In the genomic region with DNA sequence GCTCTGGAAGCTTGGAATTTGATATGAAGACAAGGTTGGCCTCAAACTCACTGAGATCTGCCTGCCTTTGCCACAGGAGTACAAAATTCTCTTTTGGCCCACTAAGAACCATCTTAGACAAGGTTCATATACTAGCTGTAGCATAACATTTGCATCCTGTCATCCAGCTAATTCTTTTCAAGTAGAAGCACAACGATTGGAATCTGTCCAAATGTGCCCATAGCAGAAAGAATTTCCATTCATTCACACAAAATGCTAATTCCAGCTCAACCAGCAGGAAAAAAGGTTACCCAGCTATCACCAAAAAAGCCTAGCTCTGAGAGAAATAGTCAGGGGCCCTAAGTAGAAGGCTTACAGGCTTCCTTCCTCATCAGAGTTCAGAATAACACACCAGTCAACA, we compare ENCODE assay signal across 25 mouse cellular contexts. TPM values are rescaled to one million over a fixed set of nuclear protein-coding genes. Genes with fewer than 3 reads are reported as not detected.
DNase-seq lines count a peak whose midpoint lies in the region; ATAC-seq and TF ChIP-seq lines count a peak whose summit lies in the region.
"Had no signal": no experiment of that assay in that cellular context is flagged by ENCODE, and none has a peak within 500 bp of the region (broad histone marks: within the 10 kb centered on the region; RNA-seq: fewer than 3 reads in every experiment).

No protein-coding gene starts in this region.

- no peaks in the 10 kb centered on the region for H3K36me3 ChIP-seq in embryonic facial prominence, embryonic 14.5 days (ENCODE audit: control insufficient read depth, insufficient read depth, low read length)
- no peaks in the 10 kb centered on the region for H3K36me3 ChIP-seq in embryonic facial prominence, embryonic 10.5 days (replicated peaks)
- H3K36me3 ChIP-seq in lung, embryonic 14.5 days (ENCODE audit: insufficient read depth) = no peaks in the 10 kb centered on the region
- no peaks in the 10 kb centered on the region for H3K36me3 ChIP-seq in midbrain, postnatal 0 days (ENCODE audit: insufficient read depth, low read length)
- no peaks in the 10 kb centered on the region for H3K36me3 ChIP-seq in midbrain, embryonic 15.5 days (replicated peaks)
- H3K36me3 ChIP-seq: embryonic facial prominence, embryonic 12.5 days; forebrain, embryonic 12.5 days; heart, embryonic 12.5 days; hindbrain, embryonic 10.5 days; hindbrain, embryonic 15.5 days had no signal

- H3K4me2 ChIP-seq in embryonic facial prominence, embryonic 14.5 days (ENCODE audit: low read depth, low read length) = no peak overlapping the region
- no peak overlapping the region for H3K4me2 ChIP-seq in lung, embryonic 14.5 days
- no peak overlapping the region for H3K4me2 ChIP-seq in midbrain, postnatal 0 days (ENCODE audit: low read depth, low read length, poor library complexity, severe bottlenecking)
- no peak overlapping the region for H3K4me2 ChIP-seq in midbrain, embryonic 15.5 days
- H3K4me2 ChIP-seq: embryonic facial prominence, embryonic 12.5 days; forebrain, embryonic 12.5 days; heart, embryonic 12.5 days; hindbrain, embryonic 15.5 days had no signal

- ATAC-seq in embryonic facial prominence, embryonic 14.5 days (ENCODE audit: low read depth) = no peak
- ATAC-seq in lung, embryonic 14.5 days (ENCODE audit: insufficient read depth) = no peak
- ATAC-seq in midbrain, postnatal 0 days (ENCODE audit: low FRiP score) = no peak
- ATAC-seq in midbrain, embryonic 15.5 days (replicated peaks) = no peak

- peak; percentile 66 for DNase-seq in embryonic facial prominence, embryonic 14.5 days (ENCODE audit: low spot score)
- DNase-seq in embryonic facial prominence, embryonic 10.5 days (ENCODE audit: low spot score) = no peak
- peak; percentile 72 for DNase-seq in lung, embryonic 14.5 days
- DNase-seq in lung, postnatal 25 days (ENCODE audit: low spot score) = no peak
- peak; percentile 10 for DNase-seq in midbrain, postnatal 0 days (ENCODE audit: low spot score)
- DNase-seq in layer of hippocampus, adult 8-10 months (ENCODE audit: low spot score in 2 of 2) = no peak
- DNase-seq: adrenal gland, adult 2 months; adrenal gland, postnatal 25 days; cerebellum, adult 11 months; cerebellum, adult 8-10 months; cerebellum, postnatal 14 days; embryo, embryonic 11 days; gastrocnemius, adult 2 months; gastrocnemius, postnatal 25 days had no signal

- H3K4me1 ChIP-seq in embryonic facial prominence, embryonic 14.5 days (ENCODE audit: control insufficient read depth, insufficient read depth, low read length) = peaks cover 11% of the 10 kb centered on the region; the same call in 1 of the 2 replicates
- no peaks in the 10 kb centered on the region for H3K4me1 ChIP-seq in embryonic facial prominence, embryonic 10.5 days
- H3K4me1 ChIP-seq in lung, embryonic 14.5 days (ENCODE audit: insufficient read depth) = peaks cover 4% of the 10 kb centered on the region; the same call in 1 of the 2 replicates
- H3K4me1 ChIP-seq in midbrain, postnatal 0 days (ENCODE audit: insufficient read depth, low read length) = no peaks in the 10 kb centered on the region
- no peaks in the 10 kb centered on the region for H3K4me1 ChIP-seq in midbrain, embryonic 15.5 days
- H3K4me1 ChIP-seq: embryonic facial prominence, embryonic 12.5 days; forebrain, embryonic 12.5 days; hindbrain, embryonic 10.5 days; hindbrain, embryonic 15.5 days had no signal

- no peak for TF ChIP-seq CTCF in lung, embryonic 14.5 days (IDR thresholded peaks at IDR 0.05; ENCODE audit: low read depth)
- TF ChIP-seq CTCF in midbrain, postnatal 0 days (IDR thresholded peaks at IDR 0.05) = no peak

- H3K9ac ChIP-seq in embryonic facial prominence, embryonic 14.5 days (ENCODE audit: low read depth, low read length) = no peak overlapping the region
- no peak overlapping the region for H3K9ac ChIP-seq in lung, embryonic 14.5 days
- no peak overlapping the region for H3K9ac ChIP-seq in midbrain, postnatal 0 days (replicated peaks; ENCODE audit: low read length, poor library complexity, severe bottlenecking)
- H3K9ac ChIP-seq in midbrain, embryonic 15.5 days = no peak overlapping the region
- H3K9ac ChIP-seq: embryonic facial prominence, embryonic 12.5 days; forebrain, embryonic 12.5 days; heart, embryonic 12.5 days; hindbrain, embryonic 15.5 days had no signal

- H3K27ac ChIP-seq in embryonic facial prominence, embryonic 14.5 days (replicated peaks; ENCODE audit: low read depth, low read length) = no peak overlapping the region
- H3K27ac ChIP-seq in embryonic facial prominence, embryonic 10.5 days (replicated peaks) = no peak overlapping the region
- H3K27ac ChIP-seq in lung, embryonic 14.5 days (ENCODE audit: low read depth) = no peak overlapping the region
- H3K27ac ChIP-seq in midbrain, postnatal 0 days (ENCODE audit: low read depth, low read length) = no peak overlapping the region
- no peak overlapping the region for H3K27ac ChIP-seq in midbrain, embryonic 15.5 days
- H3K27ac ChIP-seq: embryonic facial prominence, embryonic 12.5 days; forebrain, embryonic 12.5 days; gastrocnemius, adult 2 months; hindbrain, embryonic 10.5 days; hindbrain, embryonic 15.5 days had no signal

- H3K9me3 ChIP-seq in embryonic facial prominence, embryonic 14.5 days (ENCODE audit: control insufficient read depth, low read length) = no peaks in the 10 kb centered on the region
- H3K9me3 ChIP-seq in embryonic facial prominence, embryonic 10.5 days = no peaks in the 10 kb centered on the region
- no peaks in the 10 kb centered on the region for H3K9me3 ChIP-seq in lung, embryonic 14.5 days (ENCODE audit: low read depth, low read length)
- H3K9me3 ChIP-seq in midbrain, postnatal 0 days (ENCODE audit: low read length) = no peaks in the 10 kb centered on the region
- no peaks in the 10 kb centered on the region for H3K9me3 ChIP-seq in midbrain, embryonic 15.5 days
- H3K9me3 ChIP-seq: embryonic facial prominence, embryonic 12.5 days; forebrain, embryonic 12.5 days; heart, embryonic 12.5 days; hindbrain, embryonic 10.5 days; hindbrain, embryonic 15.5 days had no signal

- H3K27me3 ChIP-seq in embryonic facial prominence, embryonic 14.5 days (replicated peaks; ENCODE audit: control insufficient read depth, insufficient read depth, low read length) = no peaks in the 10 kb centered on the region
- no peaks in the 10 kb centered on the region for H3K27me3 ChIP-seq in embryonic facial prominence, embryonic 10.5 days (replicated peaks; ENCODE audit: low read depth, poor library complexity, severe bottlenecking)
- H3K27me3 ChIP-seq in lung, embryonic 14.5 days (ENCODE audit: insufficient read depth, low read length) = no peaks in the 10 kb centered on the region
- H3K27me3 ChIP-seq in midbrain, postnatal 0 days (ENCODE audit: insufficient read depth, low read length) = no peaks in the 10 kb centered on the region
- no peaks in the 10 kb centered on the region for H3K27me3 ChIP-seq in midbrain, embryonic 15.5 days (replicated peaks)
- H3K27me3 ChIP-seq: embryonic facial prominence, embryonic 12.5 days; forebrain, embryonic 12.5 days; heart, embryonic 12.5 days; hindbrain, embryonic 15.5 days had no signal

- 64% methylated on average over 1 of the region's 1 CpGs for WGBS in embryonic facial prominence, embryonic 14.5 days
- 76% methylated on average over 1 of the region's 1 CpGs for WGBS in embryonic facial prominence, embryonic 10.5 days
- WGBS in lung, embryonic 14.5 days = 51% methylated on average over 1 of the region's 1 CpGs
- WGBS in midbrain, postnatal 0 days = 54% methylated on average over 1 of the region's 1 CpGs
- 56% methylated on average over 1 of the region's 1 CpGs for WGBS in midbrain, embryonic 15.5 days

- H3K4me3 ChIP-seq in embryonic facial prominence, embryonic 14.5 days (ENCODE audit: low read depth, low read length) = no peak overlapping the region
- no peak overlapping the region for H3K4me3 ChIP-seq in embryonic facial prominence, embryonic 10.5 days
- no peak overlapping the region for H3K4me3 ChIP-seq in lung, embryonic 14.5 days (ENCODE audit: low read depth, low read length)
- H3K4me3 ChIP-seq in midbrain, postnatal 0 days (ENCODE audit: low read depth, low read length) = no peak overlapping the region
- H3K4me3 ChIP-seq in midbrain, embryonic 15.5 days = no peak overlapping the region
- H3K4me3 ChIP-seq: embryonic facial prominence, embryonic 12.5 days; forebrain, embryonic 12.5 days; gastrocnemius, adult 2 months; heart, embryonic 12.5 days; hindbrain, embryonic 10.5 days; hindbrain, embryonic 15.5 days had no signal

RNA-seq across cellular contexts. Expression of a gene that starts 34.0 kb away (rescaled TPM):
- not detected in 2 replicates for polyA plus RNA-seq in embryonic facial prominence, embryonic 14.5 days (2014; fragmentation: Nextera tagmentation; extraction: Ambion mirVana)
- polyA plus RNA-seq in embryonic facial prominence, embryonic 10.5 days (2016; fragmentation: Nextera tagmentation; extraction: Ambion mirVana) = not detected in 2 replicates
- not detected in 2 replicates for polyA plus RNA-seq in lung, embryonic 14.5 days (2014; fragmentation: Nextera tagmentation; extraction: Ambion mirVana)
- not detected in 2 replicates for total RNA-seq in midbrain, postnatal 0 days (2014; rRNA removed)
- not detected in 2 replicates for polyA plus RNA-seq in midbrain, postnatal 0 days (2015; fragmentation: Nextera tagmentation; extraction: Ambion mirVana)
- not detected in 2 replicates for polyA plus RNA-seq in midbrain, embryonic 15.5 days (2015; fragmentation: Nextera tagmentation; extraction: Ambion mirVana)
- not detected for total RNA-seq in layer of hippocampus, adult 8-10 months (2022)
- total RNA-seq: adrenal gland, adult 2 months; adrenal gland, postnatal 25 days; gastrocnemius, adult 2 months; gastrocnemius, postnatal 25 days; granulocyte monocyte progenitor cell, adult 5-6 weeks; heart, postnatal 25 days; MEL had no signal
- polyA plus RNA-seq: adrenal gland, adult 2 months; C2C12; embryonic facial prominence, embryonic 12.5 days; forebrain, embryonic 12.5 days; heart, embryonic 12.5 days; heart, embryonic 16.5 days; hindbrain, embryonic 10.5 days; hindbrain, embryonic 15.5 days had no signal

Comparison
In these comparisons a context has a peak if more than half of its experiments do, and no peak if none do; other contexts are left out.
1. DNase-seq: peak in embryonic facial prominence, embryonic 14.5 days (single experiment), lung, embryonic 14.5 days (single experiment) and midbrain, postnatal 0 days (single experiment); none in embryonic facial prominence, embryonic 10.5 days (single experiment), lung, postnatal 25 days (single experiment) and layer of hippocampus, adult 8-10 months (0 of 2).